Mouse (Mus musculus) C2C12 (cell line): ENCODE data around the gene Stap2. TPM values are rescaled to one million over a fixed set of nuclear protein-coding genes. Genes with fewer than 3 reads are reported as not detected.

Source experiments
- H3K27me3 ChIP-seq: one replicate; pipeline ENCODE4 v1.6.1; 2011; ENCODE audit not compliant: control insufficient read depth, insufficient read depth, insufficient read length
- H3K36me3 ChIP-seq: one replicate; pipeline ENCODE4 v1.6.1; 2011; ENCODE audit not compliant: control insufficient read depth, insufficient read depth
- H3K4me3 ChIP-seq: one replicate; pipeline ENCODE4 v1.5.1; 2011; ENCODE audit warnings: mild to moderate bottlenecking, control low read depth; ENCODE audit not compliant: poor library complexity, insufficient read depth, severe bottlenecking
- H3K79me2 ChIP-seq: one replicate; pipeline ENCODE4 v1.6.1; 2011; ENCODE audit not compliant: control insufficient read depth, insufficient read depth
- H3K79me3 ChIP-seq: one replicate; pipeline ENCODE4 v1.6.1; 2011; ENCODE audit warnings: low read depth, control low read depth
- H3ac ChIP-seq: one replicate; pipeline ENCODE3; 2011; ENCODE audit warnings: low read depth; ENCODE audit not compliant: control insufficient read depth, insufficient read length
- CEBPB ChIP-seq: IDR thresholded peaks from one replicate; pipeline ENCODE4 v1.6.1; 2011; ENCODE audit warnings: low read depth, mild to moderate bottlenecking, control low read depth, moderate library complexity
- CTCF ChIP-seq: IDR thresholded peaks from one replicate; pipeline ENCODE4 v1.5.1; 2011; ENCODE audit not compliant: control insufficient read depth, insufficient read depth, insufficient read length
- FOSL1 ChIP-seq: IDR thresholded peaks from one replicate; pipeline ENCODE4 v1.8.0; 2011; ENCODE audit warnings: mild to moderate bottlenecking, low read length; ENCODE audit not compliant: poor library complexity, insufficient read depth, severe bottlenecking
- MAX ChIP-seq: IDR thresholded peaks from one replicate; pipeline ENCODE4 v1.6.1; 2011; ENCODE audit warnings: mild to moderate bottlenecking, control low read depth
- MYOD1 ChIP-seq: IDR thresholded peaks from one replicate; pipeline ENCODE4 v1.6.1; 2011; ENCODE audit warnings: low read depth; ENCODE audit not compliant: control insufficient read depth, insufficient read length
- MYOG ChIP-seq: IDR thresholded peaks from one replicate; pipeline ENCODE4 v1.6.1; 2011; ENCODE audit not compliant: control insufficient read depth, insufficient read length; ENCODE audit errors: extremely low read depth
- USF1 ChIP-seq: IDR thresholded peaks from one replicate; pipeline ENCODE4 v1.6.1; 2011; ENCODE audit warnings: low read depth, mild to moderate bottlenecking, control low read depth, moderate library complexity
- polyA plus RNA-seq: library from polyadenylated mRNA; unstranded; fragments of >200 nt; fragmentation: generic; extraction: Trizol; gene quantifications from one replicate; pipeline ENCODE4 v1.2.1, GENCODE M21; 2012; ENCODE audit warnings: missing spikeins

The Stap2 gene
- polyA plus RNA-seq, 1 experiment = 0.48 TPM

GRCm38 (mm10) chr17:55953751-55954150, 51.6 kb downstream of the Stap2 start:
- H3K27me3 ChIP-seq = peaks cover 34% of the 10 kb centered on the region
- TF ChIP-seq MYOD1 (no peak), USF1 (no peak)
- no peaks in the 10 kb centered on the region for H3K79me2 ChIP-seq
- H3ac ChIP-seq = no peak overlapping the region
- no peak overlapping the region for H3K4me3 ChIP-seq
- no peaks in the 10 kb centered on the region for H3K36me3 ChIP-seq
- H3K79me3 ChIP-seq = no peaks in the 10 kb centered on the region

- no peak within 1 kb of the TSS for H3K4me3 ChIP-seq
- peaks cover 34% of the 10 kb centered on the region for H3K27me3 ChIP-seq
- no peak within 1 kb of the TSS for H3ac ChIP-seq
- H3K36me3 ChIP-seq = no peaks in the 10 kb centered on the region
- H3K79me2 ChIP-seq = no peaks in the 10 kb centered on the region
- TF ChIP-seq FOSL1 = no peak
- TF ChIP-seq CEBPB = no peak
- TF ChIP-seq MYOD1 = no peak
- TF ChIP-seq CTCF = no peak
- no peak for TF ChIP-seq USF1
- TF ChIP-seq MAX = no peak
- TF ChIP-seq MYOG = no peak
- no peaks in the 10 kb centered on the region for H3K79me3 ChIP-seq
These were observed 52.8 kb downstream of the Stap2 start, which contains the start of gene Ebi3 for GRCm38 (mm10) chr17:55952447-55953027. TSS of gene Ebi3 (plus strand) at chr17:55952640.

DNA sequence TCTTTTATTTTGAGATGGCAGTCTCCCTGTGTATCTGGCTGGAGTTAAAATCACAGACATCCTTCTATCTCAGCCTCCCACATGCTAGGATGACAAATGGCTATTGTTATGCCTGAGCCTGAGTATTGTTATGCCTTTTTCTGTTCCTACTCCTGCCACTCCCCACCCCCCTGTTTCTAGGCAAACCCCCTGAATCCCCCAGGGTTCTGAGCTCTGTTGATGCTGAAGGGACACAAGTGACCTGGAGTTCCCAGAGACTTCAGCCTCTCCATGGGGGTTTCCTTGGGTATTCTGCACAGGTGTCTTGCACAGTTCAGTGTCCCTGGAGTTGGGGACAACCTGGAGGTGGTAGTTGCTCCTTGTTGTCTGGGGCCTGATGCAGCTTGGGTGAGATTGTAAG, 53.3 kb downstream of the Stap2 start:
- Histone ChIP-seq H3K79me3 (no peaks in the 10 kb centered on the region), H3K4me3 (no peak overlapping the region), H3K27me3 (peaks cover 34% of the 10 kb centered on the region), H3K36me3 (no peaks in the 10 kb centered on the region), H3ac (no peak overlapping the region), H3K79me2 (no peaks in the 10 kb centered on the region)
- TF ChIP-seq CTCF (no peak), USF1 (no peak), FOSL1 (no peak), MAX (no peak), MYOG (no peak), CEBPB (no peak), MYOD1 (no peak)

- Histone ChIP-seq H3K27me3 (peaks cover 34% of the 10 kb centered on the region), H3K79me2 (no peaks in the 10 kb centered on the region), H3K36me3 (no peaks in the 10 kb centered on the region), H3ac (no peak overlapping the region), H3K4me3 (no peak overlapping the region), H3K79me3 (no peaks in the 10 kb centered on the region)
- TF ChIP-seq MYOG (no peak), USF1 (no peak), MYOD1 (no peak), CEBPB (no peak), FOSL1 (no peak), CTCF (no peak), MAX (no peak)
These were observed 54.8 kb downstream of the Stap2 start for GRCm38 (mm10) chr17:55950601-55951000.

- Histone ChIP-seq H3ac (no peak within 1 kb of the TSS), H3K4me3 (no peak within 1 kb of the TSS), H3K36me3 (no peaks in the 10 kb centered on the region), H3K79me3 (no peaks in the 10 kb centered on the region), H3K27me3 (peaks cover 28% of the 10 kb centered on the region), H3K79me2 (no peaks in the 10 kb centered on the region)
- no peak for TF ChIP-seq MYOG
- no peak for TF ChIP-seq MYOD1
- TF ChIP-seq CEBPB = no peak
- no peak for TF ChIP-seq FOSL1
- no peak for TF ChIP-seq USF1
- no peak for TF ChIP-seq CTCF
- TF ChIP-seq MAX = no peak
These were observed 56.0 kb downstream of the Stap2 start, which contains the start of gene Zfp119b for GRCm38 (mm10) chr17:55949400-55949799. TSS of gene Zfp119b (minus strand) at chr17:55949500.

- Histone ChIP-seq H3ac (no peak overlapping the region), H3K79me2 (no peaks in the 10 kb centered on the region), H3K79me3 (no peaks in the 10 kb centered on the region), H3K4me3 (no peak overlapping the region), H3K27me3 (peaks cover 21% of the 10 kb centered on the region), H3K36me3 (no peaks in the 10 kb centered on the region)
- TF ChIP-seq FOSL1 (no peak), MYOG (no peak), MAX (no peak), CTCF (no peak), CEBPB (no peak), MYOD1 (no peak), USF1 (no peak)
These were observed 56.7 kb downstream of the Stap2 start for GRCm38 (mm10) chr17:55948647-55949046.

Other genes starting within 250 kb of the Stap2 start
- gene Zfp119a, start 126.7 kb downstream of the Stap2 start, polyA plus RNA-seq = 0.92 TPM
- 1.5 TPM for gene Zfp959, start 113.5 kb downstream of the Stap2 start, polyA plus RNA-seq
- 0.68 TPM for gene Zfp119b, start 56.1 kb downstream of the Stap2 start, polyA plus RNA-seq
- gene Ebi3, start 52.9 kb downstream of the Stap2 start, polyA plus RNA-seq = not detected
- gene Yju2, start 46.5 kb downstream of the Stap2 start, polyA plus RNA-seq = 15.1 TPM
- gene Shd, start 35.1 kb downstream of the Stap2 start, polyA plus RNA-seq = not detected
- gene Fsd1, start 19.1 kb downstream of the Stap2 start, polyA plus RNA-seq = 1.2 TPM
- 55.4 TPM for gene Mpnd, start 127 bp upstream of the Stap2 start, polyA plus RNA-seq
- gene Sh3gl1, start 31.1 kb upstream of the Stap2 start, polyA plus RNA-seq = 83.9 TPM
- 39.9 TPM for gene Chaf1a, start 34.9 kb upstream of the Stap2 start, polyA plus RNA-seq
- 40.4 TPM for gene Ubxn6, start 69.4 kb upstream of the Stap2 start, polyA plus RNA-seq
- 64.5 TPM for gene Hdgfl2, start 74.0 kb upstream of the Stap2 start, polyA plus RNA-seq
- 3.2 TPM for gene Plin4, start 104.2 kb upstream of the Stap2 start, polyA plus RNA-seq
- gene Plin5, start 112.0 kb upstream of the Stap2 start, polyA plus RNA-seq = 0.08 TPM
- gene Lrg1, start 116.4 kb upstream of the Stap2 start, polyA plus RNA-seq = 0.02 TPM
- 0.81 TPM for gene Sema6b, start 134.8 kb upstream of the Stap2 start, polyA plus RNA-seq
- 2.3 TPM for gene Tnfaip8l1, start 156.9 kb upstream of the Stap2 start, polyA plus RNA-seq
- 106 TPM for gene Mydgf, start 178.3 kb upstream of the Stap2 start, polyA plus RNA-seq
- 51.8 TPM for gene Dpp9, start 213.3 kb upstream of the Stap2 start, polyA plus RNA-seq